Mouse (Mus musculus): ENCODE results near the gene Ngfr. TPM values are rescaled to one million over a fixed set of nuclear protein-coding genes. Genes with fewer than 3 reads are reported as not detected.

Ngfr gene
- polyA plus RNA-seq, 1 experiment, result 2.0 TPM

- TF ChIP-seq EP300 (IDR thresholded peaks at IDR 0.05; ENCODE audit: insufficient read depth, low read depth, low read length) (no peak), CTCF (IDR thresholded peaks at IDR 0.05; ENCODE audit: low read depth, low read length) (no peak), POLR2A (IDR thresholded peaks at IDR 0.05; ENCODE audit: insufficient read depth, low read length) (no peak)
- no peak overlapping the region for H3K9ac ChIP-seq (ENCODE audit: low read depth, poor library complexity, severe bottlenecking)
- no peak overlapping the region for H3K27ac ChIP-seq (ENCODE audit: insufficient read depth, low read length)
- no peak overlapping the region for H3K4me3 ChIP-seq (ENCODE audit: low read depth, low read length)
- H3K9me3 ChIP-seq (replicated peaks; ENCODE audit: control insufficient read depth, insufficient read depth, low read length, poor library complexity, severe bottlenecking), result no peaks in the 10 kb centered on the region
- H3K36me3 ChIP-seq (ENCODE audit: control insufficient read depth, insufficient read depth, low read length, poor library complexity, severe bottlenecking), result no peaks in the 10 kb centered on the region
- H3K27me3 ChIP-seq (ENCODE audit: control insufficient read depth, insufficient read depth, low read length, poor library complexity, severe bottlenecking), result no peaks in the 10 kb centered on the region
- peaks cover 5% of the 10 kb centered on the region for H3K4me1 ChIP-seq (ENCODE audit: control insufficient read depth, insufficient read depth, low read length)
These were observed 11.7 kb downstream of the Ngfr start for GRCm38 (mm10) chr11:95575791-95576190.

- Histone ChIP-seq H3K27me3 (ENCODE audit: control insufficient read depth, insufficient read depth, low read length, poor library complexity, severe bottlenecking) (no peaks in the 10 kb centered on the region), H3K4me1 (ENCODE audit: control insufficient read depth, insufficient read depth, low read length) (peaks cover 3% of the 10 kb centered on the region), H3K9me3 (replicated peaks; ENCODE audit: control insufficient read depth, insufficient read depth, low read length, poor library complexity, severe bottlenecking) (no peaks in the 10 kb centered on the region), H3K27ac (ENCODE audit: insufficient read depth, low read length) (no peak overlapping the region), H3K4me3 (ENCODE audit: low read depth, low read length) (no peak overlapping the region), H3K9ac (ENCODE audit: low read depth, poor library complexity, severe bottlenecking) (no peak overlapping the region), H3K36me3 (ENCODE audit: control insufficient read depth, insufficient read depth, low read length, poor library complexity, severe bottlenecking) (no peaks in the 10 kb centered on the region)
- TF ChIP-seq EP300 (IDR thresholded peaks at IDR 0.05; ENCODE audit: insufficient read depth, low read depth, low read length), result no peak
- no peak for TF ChIP-seq CTCF (IDR thresholded peaks at IDR 0.05; ENCODE audit: low read depth, low read length)
- no peak for TF ChIP-seq POLR2A (IDR thresholded peaks at IDR 0.05; ENCODE audit: insufficient read depth, low read length)
These were observed 12.7 kb downstream of the Ngfr start for GRCm38 (mm10) chr11:95574786-95575334.

DNA sequence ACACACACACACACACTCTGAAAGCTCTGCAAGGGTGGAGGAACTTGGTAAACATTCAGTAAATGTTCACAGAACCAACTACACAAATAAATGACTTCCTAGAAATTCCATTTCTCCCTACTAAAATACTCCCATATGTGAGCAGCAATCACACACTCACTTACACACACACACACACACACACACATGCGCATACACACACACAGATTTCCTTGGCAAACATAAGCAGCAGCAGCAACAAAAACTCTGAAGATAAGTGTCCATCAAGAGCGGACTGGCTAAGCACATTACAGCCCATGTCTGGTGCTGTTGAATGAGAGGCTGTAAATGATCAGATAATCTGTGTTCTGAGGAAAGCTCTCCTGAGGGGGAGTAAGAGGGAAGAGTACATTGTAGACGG is 15.3 kb downstream of the Ngfr start:
- no peak overlapping the region for H3K27ac ChIP-seq (ENCODE audit: insufficient read depth, low read length)
- H3K4me1 ChIP-seq (ENCODE audit: control insufficient read depth, insufficient read depth, low read length), result no peaks in the 10 kb centered on the region

GRCm38 (mm10) chr11:95571755-95572154 is 15.8 kb downstream of the Ngfr start:
- Histone ChIP-seq H3K4me3 (ENCODE audit: low read depth, low read length) (no peak overlapping the region), H3K9me3 (replicated peaks; ENCODE audit: control insufficient read depth, insufficient read depth, low read length, poor library complexity, severe bottlenecking) (no peaks in the 10 kb centered on the region), H3K36me3 (ENCODE audit: control insufficient read depth, insufficient read depth, low read length, poor library complexity, severe bottlenecking) (no peaks in the 10 kb centered on the region), H3K9ac (ENCODE audit: low read depth, poor library complexity, severe bottlenecking) (no peak overlapping the region), H3K27me3 (ENCODE audit: control insufficient read depth, insufficient read depth, low read length, poor library complexity, severe bottlenecking) (no peaks in the 10 kb centered on the region), H3K27ac (ENCODE audit: insufficient read depth, low read length) (no peak overlapping the region), H3K4me1 (ENCODE audit: control insufficient read depth, insufficient read depth, low read length) (peaks cover 1% of the 10 kb centered on the region)
- TF ChIP-seq POLR2A (IDR thresholded peaks at IDR 0.05; ENCODE audit: insufficient read depth, low read length), result no peak
- no peak for TF ChIP-seq CTCF (IDR thresholded peaks at IDR 0.05; ENCODE audit: low read depth, low read length)
- no peak for TF ChIP-seq EP300 (IDR thresholded peaks at IDR 0.05; ENCODE audit: insufficient read depth, low read depth, low read length)

More for the DNA sequence above, 15.3 kb downstream of the Ngfr start:
- H3K36me3 ChIP-seq (ENCODE audit: control insufficient read depth, insufficient read depth, low read length, poor library complexity, severe bottlenecking), result no peaks in the 10 kb centered on the region
- TF ChIP-seq POLR2A (IDR thresholded peaks at IDR 0.05; ENCODE audit: insufficient read depth, low read length) (no peak), EP300 (IDR thresholded peaks at IDR 0.05; ENCODE audit: insufficient read depth, low read depth, low read length) (no peak), CTCF (IDR thresholded peaks at IDR 0.05; ENCODE audit: low read depth, low read length) (no peak)
- H3K4me3 ChIP-seq (ENCODE audit: low read depth, low read length), result no peak overlapping the region
- no peaks in the 10 kb centered on the region for H3K9me3 ChIP-seq (replicated peaks; ENCODE audit: control insufficient read depth, insufficient read depth, low read length, poor library complexity, severe bottlenecking)
- no peak overlapping the region for H3K9ac ChIP-seq (ENCODE audit: low read depth, poor library complexity, severe bottlenecking)
- no peaks in the 10 kb centered on the region for H3K27me3 ChIP-seq (ENCODE audit: control insufficient read depth, insufficient read depth, low read length, poor library complexity, severe bottlenecking)

DNA sequence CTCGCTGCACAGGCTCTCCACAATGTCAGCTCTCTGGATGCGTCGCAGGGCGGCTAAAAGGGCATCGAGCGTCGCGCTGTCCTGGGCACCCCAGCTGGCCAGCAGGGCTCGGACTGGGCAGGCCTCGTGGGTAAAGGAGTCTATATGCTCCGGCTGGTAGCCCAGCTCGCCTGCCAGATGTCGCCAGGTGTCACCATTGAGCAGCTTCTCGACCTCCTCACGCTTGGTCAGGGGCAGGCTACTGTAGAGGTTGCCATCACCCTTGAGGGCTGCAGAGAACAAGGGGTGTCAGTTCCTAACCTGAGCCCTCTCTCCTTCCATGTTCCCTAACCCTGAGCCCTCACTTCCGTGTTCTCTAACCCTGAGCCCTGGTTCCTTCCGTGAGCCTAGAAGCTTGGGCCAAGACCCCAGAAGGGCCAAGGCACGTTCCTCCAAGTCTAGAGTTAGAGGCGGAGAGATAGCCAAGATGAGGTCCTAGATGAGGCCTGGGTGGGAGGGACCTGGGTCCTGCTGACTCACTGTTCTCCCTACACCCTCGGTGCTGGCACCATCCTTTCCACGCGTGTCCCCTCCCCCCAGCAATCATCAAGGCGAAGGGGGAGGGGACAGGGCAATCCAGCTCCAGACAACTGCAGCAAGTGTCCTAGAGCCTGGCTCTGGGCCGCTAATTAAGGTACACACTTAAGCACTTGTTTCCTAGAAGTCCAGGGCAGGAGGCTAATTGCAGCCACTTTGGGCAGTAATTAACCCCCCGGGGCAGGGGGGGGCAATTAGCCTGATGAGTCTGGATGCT is 16.5 kb downstream of the Ngfr start:
- Histone ChIP-seq H3K27me3 (ENCODE audit: control insufficient read depth, insufficient read depth, low read length, poor library complexity, severe bottlenecking) (no peaks in the 10 kb centered on the region), H3K9ac (ENCODE audit: low read depth, poor library complexity, severe bottlenecking) (no peak overlapping the region), H3K4me1 (ENCODE audit: control insufficient read depth, insufficient read depth, low read length) (peaks cover 2% of the 10 kb centered on the region), H3K36me3 (ENCODE audit: control insufficient read depth, insufficient read depth, low read length, poor library complexity, severe bottlenecking) (no peaks in the 10 kb centered on the region), H3K9me3 (replicated peaks; ENCODE audit: control insufficient read depth, insufficient read depth, low read length, poor library complexity, severe bottlenecking) (no peaks in the 10 kb centered on the region), H3K27ac (ENCODE audit: insufficient read depth, low read length) (no peak overlapping the region), H3K4me3 (ENCODE audit: low read depth, low read length) (no peak overlapping the region; the same call in 1 of the 2 replicates)
- TF ChIP-seq EP300 (IDR thresholded peaks at IDR 0.05; ENCODE audit: insufficient read depth, low read depth, low read length) (no peak), CTCF (IDR thresholded peaks at IDR 0.05; ENCODE audit: low read depth, low read length) (peak; percentile 52)

DNA sequence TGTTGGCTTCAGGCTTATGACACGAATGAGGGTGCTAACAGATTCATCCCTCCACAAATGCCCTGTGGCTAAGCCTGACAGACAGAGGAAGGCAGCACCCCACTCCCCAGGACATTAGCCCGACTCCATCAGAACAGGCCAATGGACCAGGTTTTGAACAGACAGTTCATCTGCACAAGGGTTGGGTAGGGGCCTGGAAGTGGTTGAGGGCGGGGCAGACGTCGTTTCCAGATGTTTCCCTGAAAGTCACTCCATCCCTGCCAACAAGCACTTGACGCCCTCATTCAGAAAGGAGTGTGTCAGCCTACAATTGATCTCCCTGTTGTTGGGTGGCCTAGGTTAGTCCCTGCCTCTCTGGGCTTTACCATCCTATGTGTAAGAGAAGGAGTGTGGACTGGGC is 17.6 kb downstream of the Ngfr start:
- no peak overlapping the region for H3K27ac ChIP-seq (ENCODE audit: insufficient read depth, low read length)
- H3K9ac ChIP-seq (ENCODE audit: low read depth, poor library complexity, severe bottlenecking), result no peak overlapping the region
- peaks cover 6% of the 10 kb centered on the region for H3K4me1 ChIP-seq (ENCODE audit: control insufficient read depth, insufficient read depth, low read length)
- TF ChIP-seq EP300 (IDR thresholded peaks at IDR 0.05; ENCODE audit: insufficient read depth, low read depth, low read length) (no peak), CTCF (IDR thresholded peaks at IDR 0.05; ENCODE audit: low read depth, low read length) (no peak), POLR2A (IDR thresholded peaks at IDR 0.05; ENCODE audit: insufficient read depth, low read length) (no peak)
- H3K27me3 ChIP-seq (ENCODE audit: control insufficient read depth, insufficient read depth, low read length, poor library complexity, severe bottlenecking), result no peaks in the 10 kb centered on the region
- H3K36me3 ChIP-seq (ENCODE audit: control insufficient read depth, insufficient read depth, low read length, poor library complexity, severe bottlenecking), result no peaks in the 10 kb centered on the region
- no peaks in the 10 kb centered on the region for H3K9me3 ChIP-seq (replicated peaks; ENCODE audit: control insufficient read depth, insufficient read depth, low read length, poor library complexity, severe bottlenecking)
- H3K4me3 ChIP-seq (ENCODE audit: low read depth, low read length), result no peak overlapping the region

Data from ES-Bruce4 (cell line).